Mouse (Mus musculus): ENCODE measurements at regions not wholly inside any gene's neighbourhood (a gene's known extent, or its start where the extent isn't known, plus 50 kb on each side); places are given as distances from the start of the nearest gene placed in this dataset.

DNA sequence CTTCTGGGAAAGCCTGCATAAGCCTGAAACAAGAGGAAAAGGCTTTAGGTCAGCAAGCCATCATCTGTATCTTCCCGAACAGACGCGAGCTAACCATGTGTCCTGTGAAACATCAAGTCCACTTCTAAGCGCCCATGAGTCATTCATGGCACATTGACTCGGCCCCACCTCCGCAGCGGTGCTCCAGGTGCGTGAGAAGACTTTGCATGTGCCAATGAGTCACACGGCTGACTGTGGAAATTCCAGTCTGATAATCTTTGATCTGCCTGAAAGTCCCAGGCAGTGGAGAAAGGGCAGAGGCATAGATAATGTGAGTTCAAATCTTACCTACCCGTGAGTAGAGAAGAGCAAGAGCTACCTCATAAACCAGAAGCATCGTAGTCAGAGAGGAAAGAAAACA is 137.8 kb downstream of the Pfkfb3 start:
- DNase-seq (ENCODE audit: extremely low spot score), result no peak

DNA sequence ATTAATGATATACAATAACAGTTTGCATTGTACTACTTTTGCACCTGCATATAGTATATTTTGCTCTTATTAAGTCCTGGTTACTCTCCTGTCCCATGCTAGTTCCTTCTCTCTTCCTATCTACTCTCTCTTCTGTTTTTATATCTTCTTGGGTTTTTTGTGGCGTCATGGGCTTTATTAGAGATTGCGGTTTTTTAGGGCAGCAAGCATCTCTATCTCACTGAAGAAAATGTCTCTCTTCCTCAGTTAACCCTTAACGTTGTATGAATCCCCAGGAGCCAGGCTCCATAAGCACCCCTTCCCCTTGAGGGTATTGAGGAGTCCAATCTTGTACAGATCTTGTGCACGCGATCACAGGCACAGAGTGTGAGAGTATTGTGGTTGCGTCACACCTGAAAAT is 141.4 kb downstream of the Pfkfb3 start:
- no peak for DNase-seq (ENCODE audit: extremely low spot score)

DNA sequence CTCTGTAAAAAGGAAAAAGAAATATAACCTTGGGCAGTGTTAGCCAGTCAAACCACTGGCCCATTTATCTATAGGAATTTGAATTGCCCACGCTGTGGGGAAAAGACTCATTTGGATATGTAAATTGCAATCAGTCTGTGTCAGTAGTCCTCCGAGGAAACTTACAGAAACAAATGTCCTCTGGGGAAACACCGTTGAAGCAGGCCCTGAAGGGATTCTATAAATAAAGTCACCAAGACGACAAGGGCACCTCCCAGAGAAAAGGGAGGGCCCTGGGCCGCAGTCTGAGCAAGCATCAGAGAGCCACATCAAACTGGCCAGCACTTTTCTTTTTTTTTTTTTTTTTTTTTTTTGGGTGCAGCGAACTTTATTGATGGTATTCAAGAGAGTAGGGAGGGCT is 145.4 kb downstream of the Pfkfb3 start:
- no peak for DNase-seq (ENCODE audit: extremely low spot score)

DNA sequence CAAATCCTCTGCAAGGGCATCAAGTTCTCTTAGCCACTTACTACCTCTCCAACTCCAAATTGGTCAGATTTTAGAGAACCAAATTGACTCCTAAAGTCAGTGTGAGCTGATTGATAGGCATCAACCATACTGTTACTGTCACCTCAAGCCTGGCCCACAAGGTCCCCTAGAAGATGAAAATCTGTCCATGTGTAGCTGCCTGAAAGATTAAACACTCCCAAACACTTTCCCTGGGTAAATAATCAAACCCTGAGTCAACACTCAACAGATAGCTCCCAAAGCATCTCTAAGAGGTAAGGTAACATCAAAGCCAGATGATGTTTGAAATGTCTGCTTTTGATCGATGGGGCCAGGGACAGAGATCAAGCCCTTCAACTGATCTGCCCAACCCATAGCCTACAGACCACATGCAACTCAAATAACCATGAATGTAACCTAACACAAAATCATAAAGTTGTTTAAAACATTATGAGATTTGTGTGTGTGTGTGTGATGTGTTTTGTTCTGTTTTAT is 147.7 kb downstream of the Pfkfb3 start:
- DNase-seq (ENCODE audit: extremely low spot score), result no peak

DNA sequence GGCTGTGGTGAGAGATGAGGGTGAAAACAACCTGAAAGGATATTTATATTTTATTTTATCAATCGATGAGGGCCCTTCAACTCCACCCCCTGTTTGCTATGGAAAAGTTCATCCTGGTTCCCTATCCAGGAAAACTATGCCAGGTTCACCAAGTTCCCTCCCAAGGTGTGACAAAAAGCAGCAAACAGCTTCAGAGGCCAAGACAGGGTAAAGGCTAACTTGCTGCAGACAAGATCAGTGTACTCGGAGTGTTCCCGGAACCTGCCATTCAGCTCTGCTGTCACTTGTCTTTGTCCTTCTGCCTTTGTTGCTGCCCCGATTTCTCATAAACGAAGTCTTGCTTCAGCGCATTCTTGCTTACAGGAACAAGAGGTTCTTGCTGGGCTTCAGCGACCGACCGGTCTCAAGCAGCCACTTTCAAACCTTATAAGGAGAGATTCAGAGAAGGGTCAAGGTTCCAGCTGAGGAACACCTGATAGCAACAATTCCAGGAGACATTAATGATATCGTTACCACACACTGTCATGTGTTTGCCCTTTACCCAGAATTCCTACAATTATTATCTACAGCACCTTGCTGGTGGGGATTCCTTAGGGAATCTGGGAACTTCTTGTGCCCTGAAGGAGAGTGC is 151.5 kb downstream of the Pfkfb3 start:
- DNase-seq (ENCODE audit: extremely low spot score), result no peak

DNA sequence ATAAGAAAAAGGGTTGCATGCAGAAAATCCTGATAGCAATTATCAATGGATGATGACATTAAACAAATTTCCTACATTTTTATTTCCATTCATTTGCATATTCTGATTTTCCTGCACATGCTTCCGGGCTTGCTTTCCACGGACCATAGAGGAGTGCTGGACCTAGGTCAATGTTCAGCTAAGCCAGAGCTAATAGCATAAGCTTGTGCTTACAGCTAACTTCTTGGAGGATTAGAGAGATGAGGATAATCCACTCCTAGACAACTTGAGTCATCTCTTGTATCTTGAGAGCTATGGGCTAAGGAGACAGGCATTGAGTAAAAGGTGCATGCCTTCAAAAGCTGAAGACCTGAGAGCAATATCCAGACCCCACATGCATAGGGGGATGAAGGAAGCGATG is 154.5 kb downstream of the Pfkfb3 start:
- DNase-seq (ENCODE audit: extremely low spot score), result no peak

DNA sequence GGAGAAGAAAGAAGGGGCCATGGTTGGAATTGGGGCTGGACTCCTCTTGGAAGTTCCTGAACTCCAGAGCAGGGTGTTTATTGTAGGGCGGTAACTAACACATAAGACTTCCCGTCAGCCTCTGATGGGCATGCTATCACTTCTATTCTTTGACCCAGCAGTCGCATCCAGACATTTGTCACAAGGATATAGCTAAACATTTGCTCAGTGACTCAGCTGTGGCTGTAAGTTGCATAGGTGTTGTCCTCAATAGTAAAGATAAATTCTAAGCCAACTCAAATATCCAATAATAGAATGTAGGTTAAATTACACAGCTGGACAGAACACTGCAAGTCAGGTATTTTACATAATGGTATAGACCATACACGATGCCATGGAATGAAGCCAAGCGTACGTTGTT is 154.9 kb downstream of the Pfkfb3 start:
- no peak for DNase-seq (ENCODE audit: extremely low spot score)

DNA sequence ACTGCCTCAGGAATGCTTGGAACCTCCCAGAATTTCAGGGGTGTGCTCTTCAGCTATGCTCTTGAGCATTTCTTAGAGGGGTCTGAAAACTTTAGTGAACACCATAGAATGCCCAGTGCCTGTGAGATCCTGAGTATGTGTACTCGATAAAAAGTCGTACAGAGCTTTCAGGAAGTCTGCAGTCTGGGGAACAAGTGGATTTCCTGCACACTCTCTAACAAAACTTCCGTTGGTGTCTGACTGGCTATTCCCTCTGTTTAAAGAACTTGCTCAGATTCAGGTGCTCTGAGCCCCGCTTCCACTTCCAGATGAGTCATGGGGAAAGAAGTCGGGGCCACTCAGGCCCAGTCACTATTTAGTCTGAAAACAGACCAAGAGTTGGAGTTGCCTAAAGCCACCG is 155.5 kb downstream of the Pfkfb3 start:
- DNase-seq (ENCODE audit: extremely low spot score), result no peak

DNA sequence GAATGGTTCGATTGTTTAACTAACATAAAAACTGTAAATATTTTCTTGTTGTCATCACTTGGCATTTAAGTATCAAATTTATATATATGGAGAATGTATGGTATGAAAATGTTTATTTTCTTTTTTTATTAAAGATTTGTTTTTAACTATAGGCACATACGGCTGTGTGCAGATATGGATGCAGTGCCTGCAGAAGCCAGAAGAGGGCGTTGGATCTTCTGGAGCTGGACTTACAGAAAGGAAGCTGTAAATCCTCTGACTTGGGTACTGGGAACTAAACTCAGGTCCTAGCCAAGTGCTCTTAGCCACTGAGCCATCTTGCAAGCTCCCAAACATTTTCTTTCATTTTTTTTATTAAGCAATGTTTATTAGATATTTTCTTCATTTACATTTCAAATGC is 157.0 kb downstream of the Pfkfb3 start:
- DNase-seq (ENCODE audit: extremely low spot score), result no peak

DNA sequence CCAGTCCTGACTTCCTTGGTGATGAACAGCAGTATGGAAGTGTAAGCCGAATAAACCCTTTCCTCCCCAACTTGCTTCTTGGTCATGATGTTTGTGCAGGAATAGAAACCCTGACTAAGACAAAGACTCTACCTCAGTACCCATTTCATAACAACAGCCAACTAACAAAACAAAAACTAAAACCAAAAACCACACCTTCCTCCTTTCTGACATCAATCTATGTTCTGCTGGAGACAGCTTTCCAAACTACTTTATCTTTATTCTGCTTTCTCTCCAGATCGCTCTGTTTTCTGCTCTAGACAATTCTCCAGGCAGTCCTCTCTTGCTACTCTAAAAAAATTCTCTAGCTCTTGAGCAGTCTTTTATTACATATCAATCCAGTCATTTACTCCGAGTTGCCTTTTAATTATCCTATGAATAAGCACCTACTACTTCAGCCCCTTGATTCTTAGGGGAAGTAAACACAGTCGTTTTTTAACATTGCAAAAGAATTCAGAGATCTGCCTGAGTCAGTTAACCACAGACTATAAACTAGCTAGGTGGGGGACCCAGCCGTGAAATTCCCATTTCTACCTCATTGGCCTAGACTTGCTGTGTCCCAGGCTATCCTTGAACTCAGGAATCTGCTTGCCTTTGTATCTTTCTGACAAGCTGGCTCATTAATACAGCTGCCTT is 159.1 kb downstream of the Pfkfb3 start:
- no peak for DNase-seq (ENCODE audit: extremely low spot score)

DNA sequence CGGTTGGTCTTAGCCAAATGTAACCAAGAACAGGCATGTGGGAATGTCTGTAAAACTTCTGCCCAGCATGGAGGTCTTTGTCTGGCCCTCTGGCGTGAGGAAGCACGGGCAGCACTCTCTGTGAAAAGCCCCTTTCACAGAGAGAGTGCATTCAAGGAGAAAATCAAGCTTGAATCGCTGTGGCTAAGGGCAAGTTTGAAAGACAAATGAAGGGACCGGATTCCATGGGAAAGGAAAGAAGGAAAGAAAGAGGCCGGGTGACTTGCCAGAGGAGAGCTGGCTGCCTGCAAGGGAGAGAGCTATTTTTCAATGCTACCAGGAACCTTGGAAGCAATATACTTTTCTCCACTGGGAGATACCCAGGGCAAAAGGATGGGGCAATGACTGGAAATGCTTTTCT is 162.2 kb downstream of the Pfkfb3 start:
- DNase-seq (ENCODE audit: extremely low spot score), result peak; percentile 57

DNA sequence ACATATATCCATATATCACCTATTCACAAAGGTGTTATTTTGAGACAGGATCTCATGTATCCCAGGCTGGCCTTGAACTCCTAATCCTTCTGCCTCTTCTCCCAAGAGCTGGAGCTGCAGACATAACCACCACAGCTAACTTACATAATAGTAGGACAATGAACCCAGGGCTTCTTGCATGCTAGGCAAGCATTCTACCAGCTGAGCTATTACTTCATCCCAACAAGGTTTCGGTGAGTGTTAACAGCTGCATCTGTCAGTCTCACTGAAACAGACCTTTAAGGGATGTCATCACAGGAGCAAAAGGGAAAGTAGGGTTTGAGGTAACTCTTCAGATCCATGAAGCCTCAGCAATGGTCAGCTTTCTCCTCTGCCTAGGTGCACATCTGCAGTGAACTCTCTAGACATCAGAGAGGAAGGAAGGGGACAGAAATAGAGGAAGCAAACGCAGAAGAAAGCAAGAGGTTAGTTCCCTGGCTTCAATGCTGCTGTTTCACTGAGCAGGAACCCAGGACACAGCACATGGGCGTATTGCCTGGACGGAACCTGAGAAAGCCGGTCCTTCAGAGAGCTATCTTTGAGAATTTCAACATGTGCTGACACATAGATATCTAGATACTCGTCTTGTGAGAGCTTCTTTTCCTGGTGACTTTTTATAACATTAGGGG is 163.1 kb downstream of the Pfkfb3 start:
- DNase-seq (ENCODE audit: extremely low spot score), result no peak

DNA sequence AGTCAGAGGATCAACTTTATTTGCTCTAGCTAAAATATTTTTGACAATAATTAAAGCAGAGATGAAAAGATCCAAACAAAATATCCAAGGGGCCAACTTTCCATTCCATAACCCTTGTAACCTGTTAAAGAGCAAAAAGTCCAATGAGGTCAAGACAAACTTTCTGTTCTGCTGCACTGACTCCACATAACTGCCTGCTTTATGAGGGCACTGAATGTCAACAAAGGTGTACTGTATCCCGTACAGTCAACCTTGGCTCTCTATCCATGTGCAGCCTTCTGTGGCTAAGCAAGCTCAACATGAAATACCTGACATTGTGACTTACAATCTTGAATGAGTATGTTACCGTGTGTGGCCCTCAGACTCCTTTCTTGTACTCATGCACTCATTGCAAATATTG is 166.3 kb downstream of the Pfkfb3 start:
- DNase-seq (ENCODE audit: extremely low spot score), result no peak

DNA sequence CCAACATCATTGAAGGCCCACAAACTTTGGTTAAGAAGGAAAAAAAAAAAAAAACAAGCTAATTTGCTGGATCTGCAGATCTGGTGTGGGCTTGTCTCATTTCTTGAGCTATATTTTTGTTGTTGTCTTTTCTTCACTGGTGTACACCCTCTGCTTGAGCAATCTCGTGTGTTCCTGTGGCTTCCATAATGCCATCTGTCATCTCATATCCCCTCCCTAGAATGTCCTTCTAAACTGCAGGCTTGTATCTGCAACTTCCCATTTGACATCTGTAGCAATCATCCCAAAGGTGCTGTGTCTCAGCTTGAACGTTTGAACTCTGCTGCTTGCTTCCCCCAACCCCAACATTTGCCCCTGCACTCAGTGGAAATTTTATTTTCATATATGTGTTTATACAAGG is 170.1 kb downstream of the Pfkfb3 start:
- DNase-seq (ENCODE audit: extremely low spot score), result no peak

DNA sequence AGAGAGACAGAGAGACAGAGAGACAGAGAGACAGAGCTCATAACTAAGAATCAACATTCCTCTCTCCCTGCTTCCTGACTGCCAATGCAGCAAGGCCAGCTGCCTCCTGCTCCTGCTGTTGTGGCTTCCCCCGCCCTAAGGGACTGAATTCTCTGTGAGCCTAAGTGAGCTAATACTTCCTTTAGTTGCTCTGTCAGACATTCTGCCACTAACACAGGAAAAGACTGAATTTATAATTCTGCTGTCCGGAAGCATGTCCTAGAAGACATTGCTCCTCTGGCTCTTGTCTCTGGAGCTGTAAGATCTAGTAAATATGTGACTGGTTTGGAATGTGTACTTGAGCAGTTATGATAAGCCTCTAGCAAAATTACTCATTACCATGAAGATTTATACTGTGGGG is 176.7 kb downstream of the Pfkfb3 start:
- DNase-seq (ENCODE audit: extremely low spot score), result no peak

DNA sequence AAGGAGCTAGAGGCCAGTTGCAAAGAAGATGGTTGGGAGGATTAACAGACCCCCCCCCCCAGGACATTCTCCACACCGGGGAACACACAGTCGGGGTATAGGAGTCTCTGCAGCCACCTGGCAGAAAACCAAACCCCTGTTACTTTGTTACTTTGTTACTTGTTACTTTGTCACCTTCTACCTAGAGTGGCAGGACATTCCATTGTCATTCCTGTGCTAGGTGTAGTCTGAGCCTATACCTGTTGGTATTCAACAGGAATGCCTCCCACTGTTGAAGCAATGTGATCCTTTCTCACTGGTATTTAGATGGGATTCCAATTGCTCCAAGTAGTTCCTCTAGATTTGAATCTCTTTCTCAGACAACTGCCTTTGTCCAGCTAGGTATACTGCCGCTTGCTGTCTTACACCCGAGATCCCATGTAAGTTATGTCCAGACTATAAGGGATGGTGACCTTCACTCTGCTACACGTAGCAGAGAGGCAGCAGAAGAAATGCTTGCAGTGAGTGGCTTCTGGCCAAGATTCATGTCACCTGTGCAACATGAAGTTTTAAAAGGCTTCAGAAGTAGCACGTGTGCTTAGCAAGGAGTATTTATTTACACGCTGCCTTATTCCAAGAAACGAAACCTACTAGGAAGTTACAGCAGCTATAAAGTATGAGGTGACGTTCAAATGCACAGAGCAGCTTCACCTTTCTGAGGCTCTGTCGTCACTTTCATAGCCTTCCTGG is 178.0 kb downstream of the Pfkfb3 start:
- DNase-seq (ENCODE audit: extremely low spot score), result no peak

DNA sequence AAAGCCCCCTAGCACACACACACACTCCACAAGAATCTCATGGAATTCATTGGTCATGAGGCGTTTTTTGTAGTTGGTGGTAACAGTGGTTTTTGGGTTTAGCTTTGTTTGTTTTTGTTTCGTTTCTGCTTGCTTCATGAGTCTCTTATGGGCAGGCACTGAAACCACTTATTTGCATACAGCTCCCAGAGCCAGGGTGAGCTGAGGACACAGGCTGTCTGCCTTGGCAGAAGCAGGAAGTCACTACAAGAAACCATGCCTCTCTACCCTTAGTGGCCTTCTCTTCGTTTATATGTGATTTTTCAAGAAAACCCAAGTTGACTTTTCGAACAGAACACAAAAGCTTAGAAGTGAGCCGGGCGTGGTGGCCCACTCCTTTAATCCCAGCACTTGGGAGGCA is 178.8 kb downstream of the Pfkfb3 start:
- no peak for DNase-seq (ENCODE audit: extremely low spot score)

DNA sequence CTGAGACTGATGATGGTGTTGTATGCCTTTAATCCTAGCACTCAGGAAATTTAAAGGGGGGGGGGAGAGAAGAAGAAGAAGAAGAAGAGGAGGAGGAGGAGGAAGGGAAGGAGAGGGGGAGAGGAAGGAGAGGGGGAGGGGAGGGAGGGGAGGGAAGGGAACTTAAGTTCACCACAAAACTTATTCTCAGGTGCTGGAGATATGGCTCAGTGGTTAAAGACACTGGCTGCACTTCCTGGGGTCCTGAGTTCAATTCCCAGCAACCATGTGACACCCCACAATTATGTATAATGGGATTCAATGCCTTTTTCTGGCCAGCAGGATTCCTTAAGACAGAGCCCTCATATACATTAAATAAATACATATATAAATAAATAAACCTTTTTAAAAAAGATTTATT is 183.6 kb downstream of the Pfkfb3 start:
- DNase-seq (ENCODE audit: extremely low spot score), result no peak

DNA sequence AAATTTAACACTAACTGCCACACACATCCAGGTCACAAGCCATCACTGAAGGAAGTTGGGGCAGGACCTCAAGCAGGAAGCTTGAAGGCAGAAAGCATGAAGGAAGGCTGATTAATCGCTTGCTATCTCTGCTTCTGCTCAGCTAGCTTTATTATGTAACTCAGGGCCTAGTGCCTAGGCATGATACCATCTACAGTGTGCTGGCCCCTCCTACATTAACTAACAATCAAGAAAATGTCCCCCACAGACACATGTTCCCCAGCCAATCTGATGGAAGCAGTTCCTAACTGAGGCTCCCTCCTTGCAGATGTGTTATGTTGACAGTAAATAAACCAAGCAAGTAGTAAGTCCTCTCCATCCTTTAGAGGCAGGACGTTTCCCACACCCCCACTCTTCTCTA is 186.6 kb downstream of the Pfkfb3 start:
- no peak for DNase-seq (ENCODE audit: extremely low spot score)

DNA sequence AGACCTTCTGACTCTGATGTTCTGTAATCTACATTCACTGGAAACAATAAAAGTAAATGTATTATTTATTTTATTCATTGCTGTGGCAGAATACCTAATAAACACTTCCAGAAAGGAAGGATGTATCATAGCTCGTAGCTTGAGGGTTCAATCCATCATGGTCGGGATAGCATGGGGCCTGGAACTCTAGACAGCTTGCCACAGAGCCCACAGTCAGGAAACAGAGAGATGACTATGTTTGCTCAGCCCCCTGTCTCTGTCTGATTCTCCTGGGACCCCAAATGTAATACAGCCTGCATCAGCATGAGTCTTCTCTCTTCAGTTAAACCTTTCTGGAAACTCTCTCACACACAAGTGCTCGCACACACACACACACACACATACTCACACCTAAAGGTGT is 188.1 kb downstream of the Pfkfb3 start:
- no peak for DNase-seq (ENCODE audit: extremely low spot score)

DNA sequence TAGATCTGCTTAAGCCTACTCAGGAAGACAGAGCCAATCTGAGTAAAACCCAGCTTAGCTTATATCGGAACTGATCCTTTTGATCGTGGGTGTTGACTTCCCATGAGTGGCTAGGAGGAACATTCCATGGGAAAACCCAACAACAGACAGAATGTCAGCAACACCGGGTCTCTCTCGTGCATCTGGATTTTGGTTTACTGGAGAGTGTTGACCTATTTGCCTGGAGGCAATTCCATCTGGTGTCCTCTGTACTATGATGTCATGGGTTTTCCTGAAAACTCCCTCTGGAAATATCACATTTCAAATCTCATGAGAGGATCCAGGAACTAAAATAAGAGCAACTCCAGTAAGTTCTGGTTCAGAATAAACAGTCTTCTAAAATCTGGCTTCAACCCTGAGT is 188.5 kb downstream of the Pfkfb3 start:
- DNase-seq (ENCODE audit: extremely low spot score), result no peak

DNA sequence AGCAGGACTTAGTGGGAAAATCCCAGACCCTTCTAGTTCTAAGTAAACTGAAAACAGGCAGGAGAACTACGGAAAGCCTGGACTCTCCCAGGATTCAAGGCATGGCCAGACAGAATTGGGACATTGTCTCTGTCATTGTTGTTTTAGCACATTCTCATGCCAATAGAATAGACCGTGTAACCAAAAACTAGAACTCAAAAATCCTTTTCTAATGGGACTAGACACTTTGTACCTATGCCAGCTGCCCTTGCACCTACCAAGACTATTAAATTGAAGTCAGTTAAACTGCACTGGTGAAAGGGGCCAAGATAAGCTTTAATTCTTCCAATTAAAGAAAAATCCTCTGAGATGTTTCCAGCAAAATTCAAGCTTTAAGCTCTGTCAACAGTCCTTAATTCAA is 189.8 kb downstream of the Pfkfb3 start:
- DNase-seq (ENCODE audit: extremely low spot score), result no peak

DNA sequence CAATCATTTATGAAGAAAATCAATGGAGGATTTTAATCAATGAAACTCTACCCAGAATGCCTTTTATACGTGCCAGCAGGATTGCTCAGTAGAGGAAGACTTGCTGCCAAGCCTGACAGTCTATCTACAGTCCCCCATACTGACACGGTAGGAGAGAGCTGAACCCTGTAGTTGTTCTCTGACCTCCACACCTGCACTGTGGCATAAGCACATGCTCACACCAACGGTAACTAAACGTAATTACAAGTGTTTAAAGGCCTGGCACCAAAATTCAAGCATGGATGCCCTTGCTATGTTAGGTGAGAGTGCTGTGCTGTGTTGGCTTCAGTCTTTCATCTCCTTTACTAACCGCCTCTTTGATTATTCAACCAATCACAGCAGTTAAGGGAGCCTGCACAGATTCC is 190.8 kb downstream of the Pfkfb3 start:
- DNase-seq (ENCODE audit: extremely low spot score), result no peak
